Mouse (Mus musculus) CH12.LX (cell line): ENCODE data around the gene Tmcc1. TPM values are rescaled to one million over a fixed set of nuclear protein-coding genes. Genes with fewer than 3 reads are reported as not detected.
"Not testable (repeated sequence)": the region's sequence is repeated elsewhere in the genome, so short reads cannot be mapped to it uniquely, and the experiment has no call there.

Source experiments
- DNase-seq: peaks from one replicate; pipeline ENCODE4 v3.0.0-alpha.2; 2013; ENCODE audit errors: extremely low read depth
- H3K27ac ChIP-seq: 2 replicates; pipeline ENCODE4 v1.5.1; 2012; ENCODE audit warnings: low read depth, mild to moderate bottlenecking, control low read depth, moderate library complexity; ENCODE audit not compliant: insufficient read depth
- H3K27me3 ChIP-seq: replicated peaks from 2 replicates; pipeline ENCODE3; 2012; ENCODE audit warnings: inconsistent platforms
- H3K36me3 ChIP-seq, 2 experiments: replicated peaks in 1 of 2; 2 replicates each; pipeline versions ENCODE3 to v1.6.1; 2012; ENCODE audit warnings: inconsistent platforms in 1 of 2, low read length in 1 of 2, mild to moderate bottlenecking in 1 of 2, mixed read lengths in 1 of 2, moderate library complexity in 1 of 2; ENCODE audit not compliant: control insufficient read depth in 1 of 2, insufficient read depth in 1 of 2
- H3K4me1 ChIP-seq, 2 experiments: 2 replicates each; pipeline ENCODE4 v1.6.1; 2012; ENCODE audit warnings: inconsistent platforms in 1 of 2, moderate library complexity in 1 of 2; ENCODE audit not compliant: insufficient read depth in 2 of 2, control insufficient read depth in 1 of 2
- H3K4me2 ChIP-seq: 2 replicates; pipeline ENCODE4 v1.6.1; 2012; ENCODE audit warnings: low read depth, mild to moderate bottlenecking, control low read depth; ENCODE audit not compliant: poor library complexity, insufficient read depth, severe bottlenecking
- H3K4me3 ChIP-seq, 3 experiments: fragments of 150-350 bp in 1 of 3; sonication (generic) in 1 of 3; replicated peaks in 1 of 3; 2 replicates each; pipeline versions ENCODE3 to v1.5.1; 2011 to 2012; ENCODE audit warnings: low read depth in 2 of 3, low read length in 2 of 3, mild to moderate bottlenecking in 2 of 3, moderate library complexity in 2 of 3, control low read depth in 1 of 3, improper control_type of control experiment in 1 of 3, inconsistent platforms in 1 of 3, mixed read lengths in 1 of 3; ENCODE audit not compliant: poor library complexity in 1 of 3
- H3K79me2 ChIP-seq: replicated peaks from 2 replicates; pipeline ENCODE4 v1.6.1; 2012; ENCODE audit warnings: mild to moderate bottlenecking, moderate library complexity; ENCODE audit not compliant: control insufficient read depth, poor library complexity, insufficient read depth, severe bottlenecking; ENCODE audit errors: extremely low read depth
- H3K9ac ChIP-seq: 2 replicates; pipeline ENCODE4 v1.6.1; 2012; ENCODE audit warnings: low read depth, mild to moderate bottlenecking, control low read depth, moderate library complexity; ENCODE audit not compliant: insufficient read depth
- H3K9me3 ChIP-seq: replicated peaks from 2 replicates; pipeline ENCODE3; 2012; ENCODE audit warnings: low read length, inconsistent platforms, mixed read lengths
- BHLHE40 ChIP-seq: IDR thresholded peaks from 2 replicates; pipeline ENCODE4 v1.6.1; 2011; ENCODE audit warnings: mild to moderate bottlenecking, low read depth, low read length, improper control_type of control experiment
- CHD2 ChIP-seq: IDR thresholded peaks from 2 replicates; pipeline ENCODE4 v1.6.1; 2011; ENCODE audit warnings: low read length, improper control_type of control experiment
- ELF1 ChIP-seq: IDR thresholded peaks from 2 replicates; pipeline ENCODE4 v1.6.1; 2014; ENCODE audit warnings: low read depth, mild to moderate bottlenecking, inconsistent platforms, low read length, improper control_type of control experiment
- HCFC1 ChIP-seq: IDR thresholded peaks from 2 replicates; pipeline ENCODE4 v1.6.1; 2012; ENCODE audit warnings: low read depth, mild to moderate bottlenecking, inconsistent platforms, low read length, improper control_type of control experiment
- JUND ChIP-seq: conservative IDR thresholded peaks from 2 replicates; pipeline ENCODE4 v1.6.1; 2011; ENCODE audit warnings: low read depth, low read length, improper control_type of control experiment
- KAT2A ChIP-seq: IDR thresholded peaks from 2 replicates; pipeline ENCODE4 v1.6.1; 2012; ENCODE audit warnings: low read length, improper control_type of control experiment, inconsistent platforms; ENCODE audit not compliant: insufficient replicate concordance
- MAFK ChIP-seq: IDR thresholded peaks from 2 replicates; pipeline ENCODE4 v1.6.1; 2011; ENCODE audit warnings: low read length, improper control_type of control experiment; ENCODE audit not compliant: insufficient replicate concordance
- MAX ChIP-seq: IDR thresholded peaks from 2 replicates; pipeline ENCODE4 v1.6.1; 2011; ENCODE audit warnings: low read length, improper control_type of control experiment
- MAZ ChIP-seq: IDR thresholded peaks from 2 replicates; pipeline ENCODE4 v1.6.1; 2012; ENCODE audit warnings: low read depth, mild to moderate bottlenecking, inconsistent platforms, low read length, improper control_type of control experiment, moderate library complexity
- MEF2A ChIP-seq: IDR thresholded peaks from 2 replicates; pipeline ENCODE4 v1.6.1; 2014; ENCODE audit warnings: low read depth, mild to moderate bottlenecking, inconsistent platforms, low read length, improper control_type of control experiment, borderline replicate concordance
- MXI1 ChIP-seq: IDR thresholded peaks from 2 replicates; pipeline ENCODE4 v1.6.1; 2011; ENCODE audit warnings: mild to moderate bottlenecking, low read depth, low read length, improper control_type of control experiment
- MYC ChIP-seq: IDR thresholded peaks from 2 replicates; pipeline ENCODE4 v1.6.1; 2011; ENCODE audit warnings: low read depth, mild to moderate bottlenecking, improper control_type of control experiment, low read length
- PAX5 ChIP-seq: IDR thresholded peaks from 2 replicates; pipeline ENCODE4 v1.6.1; 2012; ENCODE audit warnings: low read length, inconsistent platforms, mixed read lengths
- POLR2A ChIP-seq: IDR thresholded peaks from 2 replicates; pipeline ENCODE4 v1.6.1; 2011; ENCODE audit warnings: low read depth, mild to moderate bottlenecking, improper control_type of control experiment, low read length
- POLR2AphosphoS2 ChIP-seq: IDR thresholded peaks from 2 replicates; pipeline ENCODE4 v1.6.1; 2011; ENCODE audit warnings: low read depth, low read length, improper control_type of control experiment
- RCOR1 ChIP-seq: conservative IDR thresholded peaks from 2 replicates; pipeline ENCODE4 v1.6.1; 2012; ENCODE audit warnings: low read depth, mild to moderate bottlenecking, inconsistent platforms, low read length, improper control_type of control experiment
- SIN3A ChIP-seq: IDR thresholded peaks from 2 replicates; pipeline ENCODE4 v1.6.1; 2012; ENCODE audit warnings: low read length, improper control_type of control experiment, inconsistent platforms
- SMC3 ChIP-seq: IDR thresholded peaks from 2 replicates; pipeline ENCODE4 v1.6.1; 2011; ENCODE audit warnings: low read depth, low read length, improper control_type of control experiment
- TBP ChIP-seq: conservative IDR thresholded peaks from 2 replicates; pipeline ENCODE4 v1.6.1; 2011; ENCODE audit warnings: low read depth, low read length, improper control_type of control experiment
- TCF12 ChIP-seq: IDR thresholded peaks from 2 replicates; pipeline ENCODE4 v1.6.1; 2014; ENCODE audit warnings: low read depth, mild to moderate bottlenecking, inconsistent platforms, low read length, improper control_type of control experiment
- USF1 ChIP-seq: IDR thresholded peaks from 2 replicates; pipeline ENCODE4 v1.6.1; 2014; ENCODE audit warnings: low read depth, mild to moderate bottlenecking, inconsistent platforms, low read length, improper control_type of control experiment
- USF2 ChIP-seq: conservative IDR thresholded peaks from 2 replicates; pipeline ENCODE4 v1.6.1; 2011; ENCODE audit warnings: low read depth, low read length, improper control_type of control experiment
- ZC3H11A ChIP-seq: IDR thresholded peaks from 2 replicates; pipeline ENCODE4 v1.6.1; 2012; ENCODE audit warnings: low read depth, mild to moderate bottlenecking, inconsistent platforms, low read length, improper control_type of control experiment
- ZKSCAN1 ChIP-seq: IDR thresholded peaks from 2 replicates; pipeline ENCODE4 v1.6.1; 2012; ENCODE audit warnings: low read depth, inconsistent platforms, low read length, improper control_type of control experiment, borderline replicate concordance
- ZMIZ1 ChIP-seq: IDR thresholded peaks from 2 replicates; pipeline ENCODE4 v1.6.1; 2012; ENCODE audit warnings: low read depth, mild to moderate bottlenecking, inconsistent platforms, low read length, improper control_type of control experiment
- dilution Hi-C: fragments of 300-500 bp; cut with MboI; formaldehyde crosslinking; loops from 2 replicates; pipeline ENCODE4 v1.14.3; 2020; ENCODE audit warnings: low sequenced_read_pairs; ENCODE audit not compliant: extremely low pct_unique_long_range_greater_than_20kb, extremely low pct_ligation_motif_present
- in situ Hi-C: fragments of 300-500 bp; cut with MboI; formaldehyde crosslinking; loops from 3 replicates; pipeline ENCODE4 v1.14.3; 2019; ENCODE audit warnings: low sequenced_read_pairs, low pct_ligation_motif_present, low pct_unique_long_range_greater_than_20kb, mixed read lengths
- polyA plus RNA-seq: library from polyadenylated mRNA; unstranded; fragments of >175 nt; gene quantifications from 2 replicates; pipeline ENCODE4 v1.2.1, GENCODE M21; 2012; ENCODE audit warnings: low read depth; ENCODE audit not compliant: insufficient read length
- total RNA-seq, 2 experiments: library from RNA; depleted of rRNA; stranded (reverse); fragments of 300-350 nt in 1 of 2; fragments of >200 nt in 1 of 2; gene quantifications; 2 replicates each; pipeline ENCODE4 v1.2.3; 2012 to 2014

Tmcc1 gene
- total and polyA plus RNA-seq, 3 experiments, result 3.6 to 60.8 (median 3.7) TPM

GRCm38 (mm10) chr6:116070558-116070957, 122.7 kb downstream of the Tmcc1 start:
- dilution Hi-C loops, result no loop called here
- Histone ChIP-seq H3K79me2 (no peaks in the 10 kb centered on the region), H3K27ac (no peak overlapping the region), H3K36me3 (no peaks in the 10 kb centered on the region), H3K9me3 (no peaks in the 10 kb centered on the region), H3K9ac (no peak overlapping the region), H3K4me3 (no peak overlapping the region), H3K4me2 (no peak overlapping the region), H3K27me3 (no peaks in the 10 kb centered on the region), H3K4me1 (no peaks in the 10 kb centered on the region)
- TF ChIP-seq ZMIZ1 (no peak), HCFC1 (no peak), ZKSCAN1 (no peak), MEF2A (no peak), USF1 (no peak), MAX (no peak), USF2 (no peak), POLR2AphosphoS2 (no peak), MAFK (no peak), POLR2A (no peak), BHLHE40 (no peak), TCF12 (no peak), SMC3 (no peak), RCOR1 (no peak), MAZ (no peak), MYC (no peak), SIN3A (no peak)
- DNase-seq, result no peak
- in situ Hi-C loops, result no loop called here

GRCm38 (mm10) chr6:116063516-116063915, 129.8 kb downstream of the Tmcc1 start:
- Histone ChIP-seq H3K4me3 (no peak overlapping the region), H3K9ac (no peak overlapping the region), H3K27ac (no peak overlapping the region), H3K79me2 (no peaks in the 10 kb centered on the region), H3K27me3 (no peaks in the 10 kb centered on the region), H3K4me1 (no peaks in the 10 kb centered on the region), H3K4me2 (no peak overlapping the region), H3K9me3 (no peaks in the 10 kb centered on the region), H3K36me3 (no peaks in the 10 kb centered on the region)
- TF ChIP-seq PAX5 (no peak), MYC (no peak), ZC3H11A (no peak), POLR2A (no peak), USF2 (no peak), CHD2 (no peak), TBP (no peak), HCFC1 (no peak), ELF1 (no peak), MXI1 (no peak), ZKSCAN1 (no peak), JUND (no peak), ZMIZ1 (no peak), BHLHE40 (no peak), SIN3A (no peak), POLR2AphosphoS2 (no peak), KAT2A (no peak), USF1 (no peak), MAZ (no peak)
- DNase-seq, result no peak
- in situ Hi-C loops (no loop called here), dilution Hi-C loops (no loop called here)

DNA sequence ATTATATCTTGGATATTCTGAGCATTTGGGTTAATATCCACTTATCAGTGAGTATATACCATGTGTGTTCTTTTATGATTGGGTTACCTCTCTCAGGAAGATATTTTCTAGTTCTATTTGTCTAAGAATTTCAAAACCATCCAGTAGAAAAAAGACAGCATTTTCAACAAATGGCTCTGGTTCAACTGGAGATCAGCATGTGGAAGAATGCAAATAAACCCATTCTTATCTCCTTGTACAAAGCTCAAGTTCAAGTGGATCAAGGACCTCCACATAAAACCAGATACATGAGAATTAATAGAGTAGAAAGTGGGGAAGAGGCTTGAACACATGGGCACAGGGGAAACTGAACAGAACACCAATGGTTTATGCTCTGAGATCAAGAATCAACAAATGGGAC, 133.7 kb downstream of the Tmcc1 start:
- H3K9me3 ChIP-seq, H3K4me2 ChIP-seq, H3K36me3 ChIP-seq, H3K4me3 ChIP-seq, H3K27ac ChIP-seq, H3K9ac ChIP-seq, in situ Hi-C loops, DNase-seq, dilution Hi-C loops, H3K27me3 ChIP-seq, H3K79me2 ChIP-seq: not testable (repeated sequence)
- peaks cover 4 to 12% of the 10 kb centered on the region in 2 experiments; a peak in 3 of 4 replicates for H3K4me1 ChIP-seq
